Mouse (Mus musculus) CH12F3 (cell line): ENCODE measurements around the gene Rgs14.

ENCODE experiments used
- in situ Hi-C: fragments of 300-500 bp; cut with MboI; formaldehyde crosslinking; loops from 2 replicates; pipeline ENCODE4 v1.14.3; 2020; ENCODE audit warnings: low sequenced_read_pairs

Rgs14 gene

GRCm38 (mm10) chr13:55431889-55432685, 62.6 kb downstream of the Rgs14 start:
- in situ Hi-C loops: no loop called here
